Mouse (Mus musculus) bone marrow, adult 2 months (tissue): Measurements from ENCODE around the gene Ctdsp1.

Source experiments
- CTCF ChIP-seq: fragments of 200-500 bp; IDR thresholded peaks from 2 replicates; pipeline ENCODE4 v1.5.1; 2011; ENCODE audit warnings: low read length, control low read depth; ENCODE audit not compliant: control insufficient read depth, insufficient read depth
- POLR2A ChIP-seq: fragments of 200-500 bp; IDR thresholded peaks from 2 replicates; pipeline ENCODE4 v1.6.1; 2011; ENCODE audit warnings: low read depth, mild to moderate bottlenecking, control low read depth, low read length, borderline replicate concordance; ENCODE audit not compliant: control insufficient read depth

DNA sequence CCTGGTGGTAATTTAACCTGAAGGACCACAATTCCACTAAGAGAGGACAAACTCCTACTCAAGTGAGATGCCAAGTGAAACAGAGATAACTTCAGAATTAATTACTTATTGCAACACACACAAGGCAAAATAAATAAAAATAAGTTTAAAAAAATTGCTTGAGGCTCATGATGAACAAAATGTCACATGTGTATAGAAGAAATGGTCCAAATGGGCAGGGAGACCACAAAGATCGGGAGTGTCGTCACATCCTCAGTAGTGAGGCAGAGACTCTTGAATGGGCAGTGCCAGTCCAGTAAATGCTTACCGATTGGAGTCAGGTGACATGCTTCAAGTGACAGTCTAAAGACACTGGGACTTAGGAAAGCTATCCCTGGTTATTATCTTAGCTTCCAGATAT is 9.2 kb downstream of the Ctdsp1 start:
- TF ChIP-seq POLR2A, result no peak
- TF ChIP-seq CTCF, result no peak
